Mouse (Mus musculus) E14TG2a.4 (cell line): ENCODE data around the gene 1700013G24Rik.

ENCODE experiments used
- H3K27me3 ChIP-seq: 2 replicates; pipeline ENCODE4 v1.6.1; 2014; ENCODE audit warnings: low read length, control low read depth; ENCODE audit not compliant: insufficient read depth
- H3K36me3 ChIP-seq: 2 replicates; pipeline ENCODE4 v1.6.1; 2014; ENCODE audit warnings: low read length, control low read depth; ENCODE audit not compliant: insufficient read depth
- H3K4me1 ChIP-seq: replicated peaks from 2 replicates; pipeline ENCODE4 v1.6.1; 2014; ENCODE audit warnings: low read depth, low read length, control low read depth
- H3K4me3 ChIP-seq: replicated peaks from 2 replicates; pipeline ENCODE4 v1.5.1; 2014; ENCODE audit warnings: mild to moderate bottlenecking, low read length
- H3K9me3 ChIP-seq: 2 replicates; pipeline ENCODE4 v1.6.1; 2014; ENCODE audit warnings: low read length, control low read depth
- CTCF ChIP-seq: conservative IDR thresholded peaks from 2 replicates; pipeline ENCODE4 v1.5.1; 2014; ENCODE audit warnings: low read length
- NANOG ChIP-seq: IDR thresholded peaks from 2 replicates; pipeline ENCODE4 v1.6.1; 2014; ENCODE audit warnings: borderline replicate concordance, low read length, mixed read lengths
- POU5F1 ChIP-seq: IDR thresholded peaks from 2 replicates; pipeline ENCODE4 v1.6.1; 2014; ENCODE audit warnings: low read length, borderline replicate concordance

The 1700013G24Rik gene

GRCm38 (mm10) chr4:137476065-137476760 lies 23.1 kb downstream of the 1700013G24Rik start:
- Histone ChIP-seq H3K9me3 (no peaks in the 10 kb centered on the region), H3K36me3 (peaks cover 48% of the 10 kb centered on the region), H3K4me1 (peaks cover 100% of the 10 kb centered on the region), H3K27me3 (no peaks in the 10 kb centered on the region), H3K4me3 (peak overlapping the region; percentile 71)
- TF ChIP-seq CTCF = no peak
- TF ChIP-seq NANOG = no peak
- TF ChIP-seq POU5F1 = no peak

- TF ChIP-seq CTCF (no peak), NANOG (no peak), POU5F1 (no peak)
- Histone ChIP-seq H3K4me3 (peak overlapping the region; percentile 71), H3K9me3 (no peaks in the 10 kb centered on the region), H3K27me3 (no peaks in the 10 kb centered on the region), H3K36me3 (peaks cover 53% of the 10 kb centered on the region), H3K4me1 (peaks cover 100% of the 10 kb centered on the region)
Observed at GRCm38 (mm10) chr4:137476761-137477237, 23.7 kb downstream of the 1700013G24Rik start.

GRCm38 (mm10) chr4:137477611-137478010 lies 24.5 kb downstream of the 1700013G24Rik start:
- H3K4me1 ChIP-seq = peaks cover 100% of the 10 kb centered on the region
- peak overlapping the region; percentile 71 for H3K4me3 ChIP-seq
- no peaks in the 10 kb centered on the region for H3K9me3 ChIP-seq
- H3K36me3 ChIP-seq = peaks cover 53% of the 10 kb centered on the region
- no peaks in the 10 kb centered on the region for H3K27me3 ChIP-seq
- TF ChIP-seq POU5F1 (no peak), CTCF (no peak), NANOG (no peak)

- TF ChIP-seq POU5F1 (no peak), CTCF (no peak), NANOG (no peak)
- peak overlapping the region; percentile 71 for H3K4me3 ChIP-seq
- H3K36me3 ChIP-seq = peaks cover 50% of the 10 kb centered on the region
- H3K27me3 ChIP-seq = no peaks in the 10 kb centered on the region
- no peaks in the 10 kb centered on the region for H3K9me3 ChIP-seq
- peaks cover 98% of the 10 kb centered on the region for H3K4me1 ChIP-seq
Observed at GRCm38 (mm10) chr4:137478306-137478705, 25.2 kb downstream of the 1700013G24Rik start.

DNA sequence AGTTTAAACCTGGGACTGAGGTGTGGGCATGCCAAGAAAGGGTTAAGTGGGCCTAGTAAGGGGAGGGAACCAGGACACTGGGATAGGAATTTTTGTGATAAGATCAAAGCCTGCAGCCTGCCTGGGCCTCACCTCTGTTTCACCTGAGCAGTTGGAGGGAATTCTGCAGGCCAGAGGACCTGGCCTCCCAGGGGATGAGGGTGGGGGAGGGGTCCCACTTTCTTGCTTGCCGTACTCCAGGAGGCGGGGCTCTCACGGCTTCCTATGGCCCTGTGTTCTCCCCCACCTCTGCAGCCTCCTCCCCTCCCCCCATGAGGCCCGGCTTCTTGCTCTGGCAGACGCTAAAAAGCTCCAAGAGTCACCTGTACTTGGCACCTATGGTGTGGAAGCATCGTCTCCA lies 26.7 kb downstream of the 1700013G24Rik start:
- no peak for TF ChIP-seq NANOG
- TF ChIP-seq CTCF = no peak
- no peak for TF ChIP-seq POU5F1
- peak overlapping the region; percentile 71 for H3K4me3 ChIP-seq
- H3K36me3 ChIP-seq = peaks cover 42% of the 10 kb centered on the region
- no peaks in the 10 kb centered on the region for H3K27me3 ChIP-seq
- H3K4me1 ChIP-seq = peaks cover 98% of the 10 kb centered on the region
- no peaks in the 10 kb centered on the region for H3K9me3 ChIP-seq

DNA sequence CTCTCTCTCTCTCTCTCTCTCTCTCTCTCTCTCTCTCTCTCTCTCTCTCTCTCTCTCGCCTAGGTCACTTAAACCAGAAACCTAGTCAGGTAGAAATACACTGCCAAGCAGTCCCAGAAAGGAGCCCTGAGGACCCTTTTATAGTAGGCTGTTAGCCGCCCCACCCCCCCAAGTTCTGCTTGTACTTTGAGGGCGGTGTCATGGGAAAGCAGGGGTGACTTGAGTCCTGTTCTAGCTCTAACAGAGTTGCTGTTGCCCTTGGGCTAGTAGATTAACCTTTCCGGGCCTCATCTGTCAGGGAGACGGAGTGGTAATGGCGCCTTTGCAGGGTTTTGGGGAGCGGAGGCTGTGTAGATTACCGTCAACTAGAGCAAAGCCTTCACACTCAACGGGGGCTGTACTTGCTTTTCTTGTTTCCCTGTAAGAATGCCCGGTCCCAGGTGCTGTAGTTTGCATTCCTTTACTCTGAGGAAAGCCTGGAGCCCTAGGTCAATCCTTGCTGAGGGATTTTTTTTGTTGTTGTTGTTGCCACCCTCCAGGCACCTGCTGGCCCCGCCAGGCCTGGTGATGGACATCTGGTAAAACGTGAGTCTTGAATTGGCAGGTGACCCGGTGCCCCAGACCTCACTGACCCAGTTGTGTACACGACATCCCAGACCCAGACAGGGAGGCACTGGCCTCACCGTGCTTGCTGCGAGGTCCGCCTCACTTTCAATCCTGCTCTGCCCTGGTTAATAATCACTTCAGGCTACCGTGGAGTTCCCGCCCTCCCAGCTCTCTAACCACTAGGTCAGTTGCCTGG lies 27.3 kb downstream of the 1700013G24Rik start:
- Histone ChIP-seq H3K27me3 (no peaks in the 10 kb centered on the region), H3K9me3 (no peaks in the 10 kb centered on the region), H3K4me1 (peaks cover 98% of the 10 kb centered on the region), H3K36me3 (peaks cover 43% of the 10 kb centered on the region), H3K4me3 (peak overlapping the region; percentile 71)
- no peak for TF ChIP-seq CTCF
- TF ChIP-seq NANOG = no peak
- TF ChIP-seq POU5F1 = no peak

DNA sequence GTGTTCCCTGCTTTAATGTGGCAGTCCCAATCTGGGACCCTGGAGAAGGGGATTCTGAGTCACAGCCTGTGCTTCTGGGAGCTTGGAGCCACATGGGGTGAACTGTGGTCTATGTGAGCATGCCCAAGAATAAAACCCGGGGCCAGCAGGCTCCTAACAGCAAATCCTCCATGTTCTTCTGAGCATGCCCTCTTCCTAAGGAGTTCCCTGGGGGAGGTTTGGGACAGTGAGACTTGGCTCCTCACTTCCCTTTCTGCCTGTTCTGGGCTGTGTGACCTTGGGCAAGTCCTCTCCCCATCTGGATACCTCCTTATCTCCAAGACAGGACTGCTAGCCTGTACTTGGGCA lies 27.9 kb downstream of the 1700013G24Rik start:
- H3K4me3 ChIP-seq = peak overlapping the region; percentile 71
- H3K4me1 ChIP-seq = peaks cover 98% of the 10 kb centered on the region
- TF ChIP-seq CTCF = no peak
- TF ChIP-seq NANOG = no peak
- TF ChIP-seq POU5F1 = no peak
- H3K36me3 ChIP-seq = peaks cover 48% of the 10 kb centered on the region
- H3K27me3 ChIP-seq = no peaks in the 10 kb centered on the region
- no peaks in the 10 kb centered on the region for H3K9me3 ChIP-seq

GRCm38 (mm10) chr4:137481381-137482030 lies 28.4 kb downstream of the 1700013G24Rik start:
- Histone ChIP-seq H3K9me3 (no peaks in the 10 kb centered on the region), H3K4me1 (peaks cover 98% of the 10 kb centered on the region), H3K27me3 (no peaks in the 10 kb centered on the region), H3K4me3 (peak overlapping the region; percentile 71), H3K36me3 (peaks cover 50% of the 10 kb centered on the region)
- no peak for TF ChIP-seq NANOG
- no peak for TF ChIP-seq CTCF
- TF ChIP-seq POU5F1 = no peak
